Mouse (Mus musculus): ENCODE measurements around the gene Bbof1.

Bbof1 gene

GRCm38 (mm10) chr12:84408819-84409507, at the start of gene Bbof1, which contains the start of gene Entpd5:
Gene Bbof1 (plus strand): TSS chr12:84409071.
Gene Entpd5 (minus strand): TSS chr12:84409029.
- peaks cover 19% of the 10 kb centered on the region for H3K4me1 ChIP-seq (replicated peaks; ENCODE audit: low read depth, low read length)
- peak within 1 kb of the TSS; percentile 96 for H3K4me3 ChIP-seq (replicated peaks; ENCODE audit: low read length)
- no peaks in the 10 kb centered on the region for H3K36me3 ChIP-seq (ENCODE audit: insufficient read depth, low read length)
- H3K9me3 ChIP-seq (ENCODE audit: low read length) = no peaks in the 10 kb centered on the region
- TF ChIP-seq NANOG (IDR thresholded peaks at IDR 0.05; ENCODE audit: borderline replicate concordance, low read length) (no peak), CTCF (conservative IDR thresholded peaks at IDR 0.05; ENCODE audit: low read length) (no peak), POU5F1 (IDR thresholded peaks at IDR 0.05; ENCODE audit: borderline replicate concordance, low read length) (no peak)
- peaks cover 15% of the 10 kb centered on the region for H3K27me3 ChIP-seq (ENCODE audit: insufficient read depth, low read length)

DNA sequence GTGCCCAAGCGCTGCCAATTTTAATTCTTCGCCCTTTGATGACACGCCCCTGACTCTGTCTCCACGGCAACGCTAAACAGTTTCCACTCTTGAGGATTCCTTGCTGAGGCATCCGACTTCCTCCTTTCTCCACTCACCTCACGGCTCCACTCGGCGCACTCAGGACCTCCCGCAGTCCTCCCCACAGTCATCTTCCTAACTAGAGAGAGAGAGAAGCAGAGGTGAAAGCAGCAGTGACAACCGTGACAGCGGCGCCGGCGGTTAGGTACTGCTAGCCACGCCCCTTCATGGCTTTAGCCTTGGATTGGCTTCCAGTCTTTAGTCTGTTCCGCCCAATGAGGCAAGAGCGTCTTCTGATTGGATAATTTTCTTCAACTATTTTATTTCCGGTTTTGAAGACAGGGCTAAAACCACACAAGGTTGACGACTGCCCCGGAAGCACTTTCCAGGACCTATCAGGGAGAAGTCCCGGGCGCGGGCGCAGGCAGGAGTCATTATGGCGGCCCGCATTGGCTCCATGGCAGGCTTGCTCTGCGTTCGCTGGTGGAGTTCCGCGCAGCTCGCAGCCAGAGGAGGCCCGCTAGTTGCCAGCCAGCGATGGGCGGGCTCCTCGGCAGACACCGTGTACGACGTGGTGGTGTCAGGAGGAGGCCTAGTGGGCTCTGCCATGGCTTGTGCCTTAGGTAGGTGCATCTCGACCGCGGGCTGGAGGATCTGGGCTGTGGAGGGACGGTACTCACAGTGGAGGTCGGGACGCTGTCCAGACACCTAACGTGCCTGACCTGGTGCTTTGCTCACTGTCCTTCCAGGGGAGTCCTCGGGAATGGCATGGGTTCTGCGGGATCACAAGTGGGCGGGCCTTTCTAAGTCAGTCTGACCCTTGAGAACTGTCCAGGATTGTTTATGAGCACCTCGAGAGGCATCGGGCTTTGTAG, 47.0 kb upstream of the Bbof1 start, which contains the start of the genes Coq6 and Fam161b:
Coq6 (plus strand) TSS at position 103 of the 935 bp plus-strand sequence.
Fam161b (minus strand) TSS at position 279 of the 935 bp plus-strand sequence.
- TF ChIP-seq NANOG (IDR thresholded peaks at IDR 0.05; ENCODE audit: borderline replicate concordance, low read length) (no peak), POU5F1 (IDR thresholded peaks at IDR 0.05; ENCODE audit: borderline replicate concordance, low read length) (no peak), CTCF (conservative IDR thresholded peaks at IDR 0.05; ENCODE audit: low read length) (no peak)

GRCm38 (mm10) chr12:84362872-84363271, 46.0 kb upstream of the Bbof1 start:
- Histone ChIP-seq H3K9me3 (ENCODE audit: low read length) (no peaks in the 10 kb centered on the region), H3K27me3 (ENCODE audit: insufficient read depth, low read length) (no peaks in the 10 kb centered on the region), H3K36me3 (ENCODE audit: insufficient read depth, low read length) (peaks cover 8% of the 10 kb centered on the region; the same call in 1 of the 2 replicates), H3K4me3 (replicated peaks; ENCODE audit: low read length) (peak overlapping the region; percentile 100), H3K4me1 (replicated peaks; ENCODE audit: low read depth, low read length) (peaks cover 53% of the 10 kb centered on the region)
- TF ChIP-seq POU5F1 (IDR thresholded peaks at IDR 0.05; ENCODE audit: borderline replicate concordance, low read length) (no peak), CTCF (conservative IDR thresholded peaks at IDR 0.05; ENCODE audit: low read length) (no peak), NANOG (IDR thresholded peaks at IDR 0.05; ENCODE audit: borderline replicate concordance, low read length) (no peak)

More for the DNA sequence above, 47.0 kb upstream of the Bbof1 start, which contains the start of the genes Coq6 and Fam161b:
- Histone ChIP-seq H3K4me1 (replicated peaks; ENCODE audit: low read depth, low read length) (peaks cover 46% of the 10 kb centered on the region), H3K4me3 (replicated peaks; ENCODE audit: low read length) (peak within 1 kb of the TSS; percentile 100), H3K9me3 (ENCODE audit: low read length) (no peaks in the 10 kb centered on the region), H3K36me3 (ENCODE audit: insufficient read depth, low read length) (no peaks in the 10 kb centered on the region), H3K27me3 (ENCODE audit: insufficient read depth, low read length) (no peaks in the 10 kb centered on the region)

DNA sequence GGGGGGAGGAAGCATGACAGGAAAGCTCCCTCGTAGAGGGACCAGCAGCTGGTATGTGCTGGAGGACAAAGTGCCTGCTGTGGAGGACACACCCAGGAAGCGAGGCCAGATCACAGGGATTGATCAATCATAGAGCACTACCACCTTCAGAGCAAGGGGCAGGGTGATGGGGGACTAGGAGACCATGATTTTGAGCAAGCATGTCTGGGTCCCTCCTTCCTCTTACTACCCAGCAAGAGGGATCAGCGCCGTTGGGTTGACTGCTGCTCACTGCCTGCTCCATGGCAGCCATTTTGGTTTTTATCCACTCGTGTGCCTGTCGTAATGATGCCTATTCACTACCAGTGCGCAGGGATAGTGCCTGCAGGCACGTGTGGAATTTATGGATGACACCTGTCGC, 44.6 kb upstream of the Bbof1 start:
- Histone ChIP-seq H3K27me3 (ENCODE audit: insufficient read depth, low read length) (no peaks in the 10 kb centered on the region), H3K4me1 (replicated peaks; ENCODE audit: low read depth, low read length) (peaks cover 53% of the 10 kb centered on the region), H3K36me3 (ENCODE audit: insufficient read depth, low read length) (peaks cover 22% of the 10 kb centered on the region), H3K4me3 (replicated peaks; ENCODE audit: low read length) (peak overlapping the region; percentile 54), H3K9me3 (ENCODE audit: low read length) (no peaks in the 10 kb centered on the region)
- TF ChIP-seq POU5F1 (IDR thresholded peaks at IDR 0.05; ENCODE audit: borderline replicate concordance, low read length) (no peak), NANOG (IDR thresholded peaks at IDR 0.05; ENCODE audit: borderline replicate concordance, low read length) (no peak), CTCF (conservative IDR thresholded peaks at IDR 0.05; ENCODE audit: low read length) (no peak)

GRCm38 (mm10) chr12:84365137-84365536, 43.7 kb upstream of the Bbof1 start:
- Histone ChIP-seq H3K9me3 (ENCODE audit: low read length) (no peaks in the 10 kb centered on the region), H3K4me1 (replicated peaks; ENCODE audit: low read depth, low read length) (peaks cover 53% of the 10 kb centered on the region), H3K36me3 (ENCODE audit: insufficient read depth, low read length) (peaks cover 31% of the 10 kb centered on the region), H3K4me3 (replicated peaks; ENCODE audit: low read length) (peak overlapping the region; percentile 54), H3K27me3 (ENCODE audit: insufficient read depth, low read length) (no peaks in the 10 kb centered on the region)
- TF ChIP-seq NANOG (IDR thresholded peaks at IDR 0.05; ENCODE audit: borderline replicate concordance, low read length) (no peak), POU5F1 (IDR thresholded peaks at IDR 0.05; ENCODE audit: borderline replicate concordance, low read length) (no peak), CTCF (conservative IDR thresholded peaks at IDR 0.05; ENCODE audit: low read length) (no peak)

GRCm38 (mm10) chr12:84366971-84367370, 41.9 kb upstream of the Bbof1 start:
- no peaks in the 10 kb centered on the region for H3K9me3 ChIP-seq (ENCODE audit: low read length)
- H3K4me1 ChIP-seq (replicated peaks; ENCODE audit: low read depth, low read length) = peaks cover 46% of the 10 kb centered on the region
- TF ChIP-seq POU5F1 (IDR thresholded peaks at IDR 0.05; ENCODE audit: borderline replicate concordance, low read length) (no peak), CTCF (conservative IDR thresholded peaks at IDR 0.05; ENCODE audit: low read length) (no peak), NANOG (IDR thresholded peaks at IDR 0.05; ENCODE audit: borderline replicate concordance, low read length) (no peak)
- H3K36me3 ChIP-seq (ENCODE audit: insufficient read depth, low read length) = peaks cover 49% of the 10 kb centered on the region
- no peak overlapping the region for H3K4me3 ChIP-seq (replicated peaks; ENCODE audit: low read length)
- no peaks in the 10 kb centered on the region for H3K27me3 ChIP-seq (ENCODE audit: insufficient read depth, low read length)

- Histone ChIP-seq H3K9me3 (ENCODE audit: low read length) (no peaks in the 10 kb centered on the region), H3K36me3 (ENCODE audit: insufficient read depth, low read length) (peaks cover 78% of the 10 kb centered on the region), H3K27me3 (ENCODE audit: insufficient read depth, low read length) (no peaks in the 10 kb centered on the region)
These were observed 37.2 kb upstream of the Bbof1 start for GRCm38 (mm10) chr12:84371647-84372046.

More at GRCm38 (mm10) chr12:84371647-84372046, 37.2 kb upstream of the Bbof1 start:
- Histone ChIP-seq H3K4me1 (replicated peaks; ENCODE audit: low read depth, low read length) (peaks cover 9% of the 10 kb centered on the region), H3K4me3 (replicated peaks; ENCODE audit: low read length) (no peak overlapping the region)
- no peak for TF ChIP-seq POU5F1 (IDR thresholded peaks at IDR 0.05; ENCODE audit: borderline replicate concordance, low read length)
- no peak for TF ChIP-seq CTCF (conservative IDR thresholded peaks at IDR 0.05; ENCODE audit: low read length)
- TF ChIP-seq NANOG (IDR thresholded peaks at IDR 0.05; ENCODE audit: borderline replicate concordance, low read length) = no peak
